Mouse (Mus musculus) midbrain, embryonic 14.5 days (tissue): ENCODE results near the gene Dnase2a. TPM values are rescaled to one million over a fixed set of nuclear protein-coding genes. Genes with fewer than 3 reads are reported as not detected.

Experiments
- ATAC-seq: fragments of 200-750 bp; cut with Nextera tagmentation; 2 replicates; pipeline ENCODE4 v1.8.0; 2017; ENCODE audit warnings: moderate number of reproducible peaks, moderate library complexity; ENCODE audit not compliant: low FRiP score, low TSS enrichment
- DNase-seq: peaks from one replicate; pipeline ENCODE4 v3.0.0-alpha.2; 2015
- H3K27ac ChIP-seq: fragments of 300-500 bp; sonication (generic); replicated peaks from 2 replicates; pipeline ENCODE4 v1.5.1; 2014; ENCODE audit warnings: mild to moderate bottlenecking, low read depth, low read length, moderate library complexity
- H3K27me3 ChIP-seq: fragments of 300-500 bp; sonication (generic); 2 replicates; pipeline ENCODE4 v1.6.1; 2014; ENCODE audit warnings: low read length, control low read depth, mixed read lengths; ENCODE audit not compliant: control insufficient read depth, insufficient read depth
- H3K36me3 ChIP-seq: fragments of 300-500 bp; sonication (generic); 2 replicates; pipeline ENCODE4 v1.6.1; 2014; ENCODE audit warnings: low read length, control low read depth; ENCODE audit not compliant: control insufficient read depth, insufficient read depth
- H3K4me1 ChIP-seq: fragments of 300-500 bp; sonication (generic); 2 replicates; pipeline ENCODE4 v1.6.1; 2014; ENCODE audit warnings: mild to moderate bottlenecking, antibody characterized with exemption, low read length, control low read depth; ENCODE audit not compliant: control insufficient read depth, insufficient read depth
- H3K4me2 ChIP-seq: fragments of 300-500 bp; sonication (generic); 2 replicates; pipeline ENCODE4 v1.6.1; 2014; ENCODE audit warnings: mild to moderate bottlenecking, low read length, moderate library complexity
- H3K4me3 ChIP-seq: fragments of 300-500 bp; sonication (generic); replicated peaks from 2 replicates; pipeline ENCODE4 v1.5.1; 2014; ENCODE audit warnings: low read depth, low read length
- H3K9ac ChIP-seq: fragments of 300-500 bp; sonication (generic); replicated peaks from 2 replicates; pipeline ENCODE4 v1.6.1; 2014; ENCODE audit warnings: mild to moderate bottlenecking, low read length, moderate library complexity
- H3K9me3 ChIP-seq: fragments of 300-500 bp; sonication (generic); 2 replicates; pipeline ENCODE4 v1.6.1; 2016; ENCODE audit warnings: low read length, control low read depth, mixed read lengths; ENCODE audit not compliant: control insufficient read depth
- WGBS: fragments of 180-500 bp; shearing (Covaris S2); extraction: QIAGEN DNeasy Blood & Tissue Kit; methylation state at CpG from one replicate; pipeline ENCODE4 v1.1.7; 2014; 5-methylcytosine and 5-hydroxymethylcytosine counted together
- polyA plus RNA-seq: library from polyadenylated mRNA; unstranded; fragments of >200 nt; fragmentation: Nextera tagmentation; extraction: Ambion mirVana; gene quantifications from 2 replicates; pipeline ENCODE4 v1.2.1, GENCODE M21; 2014

Dnase2a gene
- polyA plus RNA-seq, 1 experiment from 2014 or later: 4.0 TPM

GRCm38 (mm10) chr8:84884728-84885127 lies 23.6 kb upstream of the Dnase2a start:
- Histone ChIP-seq H3K4me2 (no peak overlapping the region), H3K27me3 (no peaks in the 10 kb centered on the region), H3K9me3 (no peaks in the 10 kb centered on the region), H3K36me3 (peaks cover 37% of the 10 kb centered on the region), H3K27ac (no peak overlapping the region), H3K4me1 (no peaks in the 10 kb centered on the region), H3K4me3 (no peak overlapping the region), H3K9ac (no peak overlapping the region)
- no peak for ATAC-seq
- 88% methylated on average over 4 of the region's 4 CpGs for WGBS
- no peak for DNase-seq

GRCm38 (mm10) chr8:84888280-84888679 lies 20.1 kb upstream of the Dnase2a start:
- H3K27me3 ChIP-seq: no peaks in the 10 kb centered on the region
- no peak overlapping the region for H3K4me3 ChIP-seq
- no peak overlapping the region for H3K27ac ChIP-seq
- no peak overlapping the region for H3K4me2 ChIP-seq
- H3K36me3 ChIP-seq: peaks cover 50% of the 10 kb centered on the region
- no peak for DNase-seq
- no peak overlapping the region for H3K9ac ChIP-seq
- no peaks in the 10 kb centered on the region for H3K9me3 ChIP-seq
- no peak for ATAC-seq
- WGBS: 94% methylated on average over 3 of the region's 3 CpGs
- peaks cover 8% of the 10 kb centered on the region for H3K4me1 ChIP-seq

DNA sequence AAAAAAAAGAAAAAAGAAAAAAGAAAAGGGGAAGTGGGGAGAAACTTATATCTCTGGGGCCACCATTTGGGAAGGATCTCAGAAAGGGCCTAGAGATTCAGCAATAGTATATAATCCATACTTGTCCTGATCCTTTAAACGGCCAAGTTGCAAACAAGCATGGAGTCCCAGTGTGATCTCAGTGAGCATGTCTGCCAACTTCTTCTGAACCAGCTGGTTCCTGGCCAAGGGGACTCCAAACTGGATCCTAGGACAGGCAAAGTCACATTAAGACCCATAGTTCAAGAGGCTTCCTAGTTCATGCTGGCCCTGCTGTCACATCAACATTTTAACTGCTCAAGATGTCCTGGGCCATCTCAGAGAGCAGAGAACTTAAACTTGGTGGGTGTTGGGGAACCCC lies 19.2 kb upstream of the Dnase2a start:
- no peak overlapping the region for H3K4me2 ChIP-seq
- no peaks in the 10 kb centered on the region for H3K27me3 ChIP-seq
- H3K4me1 ChIP-seq: peaks cover 9% of the 10 kb centered on the region
- no peak overlapping the region for H3K27ac ChIP-seq
- H3K9me3 ChIP-seq: no peaks in the 10 kb centered on the region
- ATAC-seq: no peak
- H3K36me3 ChIP-seq: peaks cover 50% of the 10 kb centered on the region
- no peak overlapping the region for H3K9ac ChIP-seq
- WGBS: 100% methylated on average over 1 of the region's 1 CpGs
- no peak for DNase-seq
- no peak overlapping the region for H3K4me3 ChIP-seq

DNA sequence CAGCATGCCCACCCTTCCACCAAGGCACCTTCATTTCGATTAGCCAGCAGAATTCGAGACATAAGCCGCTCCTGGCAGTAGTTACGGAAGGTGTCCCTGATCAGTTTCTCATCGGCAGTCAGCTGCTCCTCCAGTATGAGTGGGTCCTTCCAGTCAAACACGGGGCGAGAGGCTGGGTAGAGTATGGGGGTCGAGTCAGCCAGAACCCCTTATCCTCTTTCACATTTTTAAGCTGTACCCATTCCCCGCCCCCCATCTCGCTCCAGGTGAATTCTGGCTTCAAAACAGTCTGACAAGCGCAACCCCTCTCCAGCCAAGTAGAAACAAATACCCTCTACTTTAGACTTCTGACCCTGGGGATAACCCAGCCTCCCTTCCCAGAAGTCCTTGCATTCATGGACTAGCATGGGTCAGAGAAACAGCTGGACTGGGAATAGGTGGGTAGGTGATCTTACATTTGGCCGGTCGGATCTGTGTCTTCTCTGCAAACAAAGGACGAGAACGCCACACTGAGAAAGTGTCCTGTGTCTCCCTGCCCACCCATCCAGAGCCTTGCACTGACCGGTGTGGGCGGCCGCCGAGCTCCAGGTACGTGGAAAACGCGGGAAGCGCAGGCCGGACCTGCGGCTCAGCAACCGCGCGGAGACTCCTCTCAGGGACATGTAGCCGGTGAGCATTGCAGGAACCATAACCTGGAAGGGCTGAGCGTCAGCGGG lies 15.2 kb upstream of the Dnase2a start:
- WGBS: 11% methylated on average over 31 of the region's 31 CpGs
- peak; percentile 39; the same call in 1 of the 2 replicates for ATAC-seq

DNA sequence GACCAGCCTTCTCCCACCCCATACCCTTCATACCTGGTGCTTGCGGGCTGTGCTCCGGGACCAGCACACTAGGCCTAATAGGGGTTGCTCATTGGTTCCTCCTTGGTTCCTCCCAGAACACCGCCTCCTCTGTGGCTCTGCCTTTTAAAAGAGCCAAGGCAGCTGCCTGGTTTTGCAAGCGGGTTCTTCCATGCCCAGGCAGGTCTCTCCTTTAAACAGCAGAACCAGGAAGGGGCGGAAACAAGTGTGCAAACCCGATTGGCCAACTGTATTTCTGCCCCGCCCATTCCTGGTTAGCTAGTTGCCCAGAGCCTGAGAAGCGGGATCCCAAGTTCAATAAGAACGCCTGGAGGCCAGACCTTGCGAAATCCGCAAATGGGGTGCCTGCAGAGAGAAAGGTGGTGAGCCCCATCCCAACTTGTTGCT lies 14.6 kb upstream of the Dnase2a start, which contains the start of gene Gcdh:
Gene Gcdh (minus strand): TSS at position 213 of the 426 bp plus-strand sequence.
- peak within 1 kb of the TSS; percentile 73 for H3K4me3 ChIP-seq
- DNase-seq (peak; percentile 95), ATAC-seq (peak; percentile 96)
- H3K4me1 ChIP-seq: peaks cover 12% of the 10 kb centered on the region
- under 1% methylated on average over 11 of the region's 11 CpGs for WGBS
- peak within 1 kb of the TSS; percentile 87 for H3K4me2 ChIP-seq
- peaks cover 20% of the 10 kb centered on the region for H3K36me3 ChIP-seq
- H3K9me3 ChIP-seq: no peaks in the 10 kb centered on the region
- peak within 1 kb of the TSS; percentile 79 for H3K9ac ChIP-seq
- 0 out of 2 replicates have a peak, but pooled peaks cover under 1% of the 10 kb centered on the region for H3K27me3 ChIP-seq
- peak within 1 kb of the TSS; percentile 52; the same call in 1 of the 2 replicates for H3K27ac ChIP-seq

More for the DNA sequence above, 15.2 kb upstream of the Dnase2a start:
- Histone ChIP-seq H3K4me3 (peak overlapping the region; percentile 73), H3K9me3 (no peaks in the 10 kb centered on the region), H3K9ac (peak overlapping the region; percentile 79), H3K36me3 (peaks cover 25% of the 10 kb centered on the region), H3K4me2 (peak overlapping the region; percentile 87), H3K4me1 (peaks cover 12% of the 10 kb centered on the region), H3K27me3 (no peaks in the 10 kb centered on the region), H3K27ac (peak overlapping the region; percentile 52; the same call in 1 of the 2 replicates)
- no peak for DNase-seq

- no peak overlapping the region for H3K27ac ChIP-seq
- WGBS: 89% methylated on average over 5 of the region's 5 CpGs
- peaks cover 12% of the 10 kb centered on the region for H3K4me1 ChIP-seq
- H3K9ac ChIP-seq: no peak overlapping the region
- peaks cover 5% of the 10 kb centered on the region; the same call in 1 of the 2 replicates for H3K36me3 ChIP-seq
- H3K9me3 ChIP-seq: no peaks in the 10 kb centered on the region
- no peak overlapping the region for H3K4me2 ChIP-seq
- H3K4me3 ChIP-seq: no peak overlapping the region
- 0 out of 2 replicates have a peak, but pooled peaks cover 2% of the 10 kb centered on the region for H3K27me3 ChIP-seq
- no peak for ATAC-seq
- DNase-seq: no peak
Observed at GRCm38 (mm10) chr8:84895963-84896362, 12.4 kb upstream of the Dnase2a start.

GRCm38 (mm10) chr8:84901071-84901470 lies 7.3 kb upstream of the Dnase2a start:
- Histone ChIP-seq H3K4me2 (no peak overlapping the region), H3K27me3 (peaks cover 14% of the 10 kb centered on the region; the same call in 1 of the 2 replicates), H3K9ac (no peak overlapping the region), H3K9me3 (no peaks in the 10 kb centered on the region), H3K27ac (no peak overlapping the region), H3K4me1 (peaks cover 11% of the 10 kb centered on the region; the same call in 1 of the 2 replicates), H3K4me3 (no peak overlapping the region), H3K36me3 (no peaks in the 10 kb centered on the region)
- DNase-seq: no peak
- WGBS: 80% methylated on average over 4 of the region's 4 CpGs
- ATAC-seq: no peak

DNA sequence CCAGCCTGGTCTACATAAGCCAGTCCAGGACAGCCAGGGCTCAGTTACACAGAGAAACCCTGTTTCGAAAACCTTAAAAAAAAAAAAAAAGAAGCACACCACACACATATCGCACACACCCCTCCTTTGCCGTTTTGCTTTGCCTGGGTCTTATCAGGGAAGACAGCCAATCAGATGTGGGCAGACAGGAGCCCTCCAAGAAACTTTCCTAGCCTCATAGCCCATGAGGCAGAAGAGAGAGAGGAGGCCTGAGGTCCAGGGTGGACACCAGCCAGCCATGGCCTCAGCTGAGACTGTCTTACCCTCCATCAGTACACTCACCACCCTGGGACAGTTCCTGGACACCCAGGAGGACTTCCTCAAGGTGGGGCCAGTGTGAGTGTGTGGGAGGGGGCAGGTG lies 6.6 kb upstream of the Dnase2a start, which contains the start of gene Klf1:
Gene Klf1 (plus strand): TSS at position 177 of the 400 bp plus-strand sequence.
- H3K4me1 ChIP-seq: peaks cover 11% of the 10 kb centered on the region; the same call in 1 of the 2 replicates
- peak within 1 kb of the TSS; percentile 90 for H3K4me2 ChIP-seq
- ATAC-seq (no peak), DNase-seq (no peak)
- no peak within 1 kb of the TSS for H3K27ac ChIP-seq
- no peaks in the 10 kb centered on the region for H3K9me3 ChIP-seq
- peaks cover 14% of the 10 kb centered on the region; the same call in 1 of the 2 replicates for H3K27me3 ChIP-seq
- WGBS: 78% methylated on average over 3 of the region's 3 CpGs
- H3K4me3 ChIP-seq: peak within 1 kb of the TSS; percentile 42
- peak within 1 kb of the TSS; percentile 50 for H3K9ac ChIP-seq
- no peaks in the 10 kb centered on the region for H3K36me3 ChIP-seq
